In genomic region chr4:154160538-154161390, GRCm38 (mm10) we compare ENCODE assay signal across 8 mouse cellular contexts. TPM values are rescaled to one million over a fixed set of nuclear protein-coding genes. Genes with fewer than 3 reads are reported as not detected.
DNase-seq lines count a peak whose midpoint lies in the region; ATAC-seq and TF ChIP-seq lines count a peak whose summit lies in the region.

TSS of gene Tprgl (minus strand) at chr4:154160666.

- no peaks in the 10 kb centered on the region for H3K79me2 ChIP-seq in CH12.LX (replicated peaks; ENCODE audit: control insufficient read depth, extremely low read depth, insufficient read depth, poor library complexity, severe bottlenecking)

- H3K4me2 ChIP-seq in CH12.LX (ENCODE audit: insufficient read depth, low read depth, poor library complexity, severe bottlenecking), result peak within 1 kb of the TSS; percentile 62
- peak within 1 kb of the TSS; percentile 90 for H3K4me2 ChIP-seq in forebrain, embryonic 11.5 days (ENCODE audit: low read depth, low read length, severe bottlenecking)
- peak within 1 kb of the TSS; percentile 90 for H3K4me2 ChIP-seq in heart, embryonic 16.5 days (ENCODE audit: low read depth, low read length)
- peak within 1 kb of the TSS; percentile 92 for H3K4me2 ChIP-seq in liver, embryonic 15.5 days
- H3K4me2 ChIP-seq in neural tube, embryonic 12.5 days (replicated peaks), result peak within 1 kb of the TSS; percentile 91

- in situ Hi-C loops in CH12.LX (cut with MboI; ENCODE audit: low pct_ligation_motif_present, low pct_unique_long_range_greater_than_20kb, low sequenced_read_pairs), result no loop called here

- peak; percentile 94 for DNase-seq in CH12.LX (ENCODE audit: extremely low read depth)
- DNase-seq in c-Kit-positive CD71-positive TER-119-negative erythroid progenitor cells, embryonic 14.5 days (ENCODE audit: low read depth), result peak; percentile 88
- peak; percentile 98 for DNase-seq in forebrain, embryonic 11.5 days (ENCODE audit: low spot score)
- peak; percentile 98 for DNase-seq in kidney, postnatal 36 days
- peak; percentile 97 for DNase-seq in telencephalon, adult 2 months (ENCODE audit: low read depth, low spot score)

- peaks cover 33 to 36% of the 10 kb centered on the region in 2 experiments for H3K36me3 ChIP-seq in CH12.LX (replicated peaks in 1 of 2; ENCODE audit: control insufficient read depth in 1 of 2, insufficient read depth in 1 of 2, low read length in 1 of 2)
- peaks cover under 1% of the 10 kb centered on the region for H3K36me3 ChIP-seq in forebrain, embryonic 11.5 days (ENCODE audit: control insufficient read depth, insufficient read depth, low read length)
- peaks cover 28% of the 10 kb centered on the region for H3K36me3 ChIP-seq in heart, embryonic 16.5 days (ENCODE audit: control insufficient read depth, insufficient read depth)
- H3K36me3 ChIP-seq in liver, embryonic 15.5 days (replicated peaks), result peaks cover 32% of the 10 kb centered on the region
- peaks cover 31% of the 10 kb centered on the region for H3K36me3 ChIP-seq in neural tube, embryonic 12.5 days

- no peak for TF ChIP-seq EP300 in CH12.LX (IDR thresholded peaks at IDR 0.05; ENCODE audit: low read length)

- TF ChIP-seq POLR2A in CH12.LX (IDR thresholded peaks at IDR 0.05; ENCODE audit: low read depth, low read length), result peak; percentile 59; the same call in 1 of the 2 replicates

- TF ChIP-seq RAD21 in CH12.LX (IDR thresholded peaks at IDR 0.05; ENCODE audit: low read depth, low read length), result no peak

- dilution Hi-C loops in CH12.LX (cut with MboI; ENCODE audit: extremely low pct_ligation_motif_present, extremely low pct_unique_long_range_greater_than_20kb, low sequenced_read_pairs), result no loop called here

- H3K9ac ChIP-seq in CH12.LX (ENCODE audit: insufficient read depth, low read depth), result peak within 1 kb of the TSS; percentile 88
- peak within 1 kb of the TSS; percentile 72 for H3K9ac ChIP-seq in forebrain, embryonic 11.5 days (ENCODE audit: low read length)
- peak within 1 kb of the TSS; percentile 92 for H3K9ac ChIP-seq in heart, embryonic 16.5 days (ENCODE audit: low read length)
- H3K9ac ChIP-seq in liver, embryonic 15.5 days, result peak within 1 kb of the TSS; percentile 86
- peak within 1 kb of the TSS; percentile 76 for H3K9ac ChIP-seq in neural tube, embryonic 12.5 days

- under 1% methylated on average over 51 of the region's 75 CpGs for WGBS in forebrain, embryonic 11.5 days
- under 1% methylated on average over 71 of the region's 75 CpGs for whole genome bisulfite sequencing in heart, embryonic 16.5 days
- 1% methylated on average over 75 of the region's 75 CpGs for WGBS in liver, embryonic 15.5 days (ENCODE audit: insufficient replicate concordance)
- WGBS in neural tube, embryonic 12.5 days, result under 1% methylated on average over 75 of the region's 75 CpGs

- TF ChIP-seq CTCF in CH12.LX (conservative IDR thresholded peaks at IDR 0.05 in 1 of 2, IDR thresholded peaks at IDR 0.05 in 1 of 2; ENCODE audit: low read depth in 2 of 2, low read length in 2 of 2), result no peak

- H3K4me1 ChIP-seq in CH12.LX (ENCODE audit: control insufficient read depth in 1 of 2, insufficient read depth in 2 of 2), result peaks cover 13 to 26% of the 10 kb centered on the region in 2 experiments
- H3K4me1 ChIP-seq in forebrain, embryonic 11.5 days (replicated peaks; ENCODE audit: control insufficient read depth, insufficient read depth, low read length), result peaks cover 4% of the 10 kb centered on the region
- H3K4me1 ChIP-seq in heart, embryonic 16.5 days (ENCODE audit: control insufficient read depth, insufficient read depth, low read length), result peaks cover 14% of the 10 kb centered on the region
- peaks cover 52% of the 10 kb centered on the region for H3K4me1 ChIP-seq in liver, embryonic 15.5 days (replicated peaks)
- H3K4me1 ChIP-seq in neural tube, embryonic 12.5 days, result peaks cover 23% of the 10 kb centered on the region

- peaks cover 6% of the 10 kb centered on the region for H3K27me3 ChIP-seq in CH12.LX (replicated peaks)
- H3K27me3 ChIP-seq in forebrain, embryonic 11.5 days (ENCODE audit: control insufficient read depth, insufficient read depth, low read length), result no peaks in the 10 kb centered on the region
- H3K27me3 ChIP-seq in heart, embryonic 16.5 days (ENCODE audit: control insufficient read depth, insufficient read depth, low read length), result no peaks in the 10 kb centered on the region
- H3K27me3 ChIP-seq in liver, embryonic 15.5 days, result no peaks in the 10 kb centered on the region
- no peaks in the 10 kb centered on the region for H3K27me3 ChIP-seq in neural tube, embryonic 12.5 days (replicated peaks)

- peak; percentile 95 for ATAC-seq in forebrain, embryonic 11.5 days (replicated peaks; ENCODE audit: low FRiP score)
- ATAC-seq in heart, embryonic 16.5 days (replicated peaks; ENCODE audit: extremely low read depth, insufficient read depth, low FRiP score), result peak; percentile 95
- peak; percentile 93 for ATAC-seq in liver, embryonic 15.5 days (ENCODE audit: insufficient read depth)
- ATAC-seq in neural tube, embryonic 12.5 days (ENCODE audit: low FRiP score, low read depth), result peak; percentile 96

- H3K27ac ChIP-seq in CH12.LX (ENCODE audit: insufficient read depth, low read depth), result peak within 1 kb of the TSS; percentile 71
- H3K27ac ChIP-seq in forebrain, embryonic 11.5 days (ENCODE audit: low read depth, low read length), result no peak within 1 kb of the TSS
- peak within 1 kb of the TSS; percentile 80 for H3K27ac ChIP-seq in heart, embryonic 16.5 days (ENCODE audit: low read length)
- peak within 1 kb of the TSS; percentile 100 for H3K27ac ChIP-seq in liver, embryonic 15.5 days (replicated peaks)
- peak within 1 kb of the TSS; percentile 50; the same call in 1 of the 2 replicates for H3K27ac ChIP-seq in neural tube, embryonic 12.5 days

- no peaks in the 10 kb centered on the region for H3K9me3 ChIP-seq in CH12.LX (replicated peaks; ENCODE audit: low read length)
- no peaks in the 10 kb centered on the region for H3K9me3 ChIP-seq in forebrain, embryonic 11.5 days (ENCODE audit: control insufficient read depth, low read length)
- no peaks in the 10 kb centered on the region for H3K9me3 ChIP-seq in heart, embryonic 16.5 days (replicated peaks; ENCODE audit: control insufficient read depth, low read length)
- H3K9me3 ChIP-seq in liver, embryonic 15.5 days (replicated peaks), result no peaks in the 10 kb centered on the region
- H3K9me3 ChIP-seq in neural tube, embryonic 12.5 days, result no peaks in the 10 kb centered on the region

- peak within 1 kb of the TSS; percentile 70 to 100 (median 89) for H3K4me3 ChIP-seq in CH12.LX (replicated peaks in 1 of 3; ENCODE audit: low read depth in 2 of 3, low read length in 2 of 3, poor library complexity in 1 of 3)
- H3K4me3 ChIP-seq in forebrain, embryonic 11.5 days (ENCODE audit: low read depth, low read length), result peak within 1 kb of the TSS; percentile 87
- H3K4me3 ChIP-seq in heart, embryonic 16.5 days (ENCODE audit: low read length), result peak within 1 kb of the TSS; percentile 96
- H3K4me3 ChIP-seq in liver, embryonic 15.5 days (replicated peaks), result peak within 1 kb of the TSS; percentile 87
- H3K4me3 ChIP-seq in neural tube, embryonic 12.5 days, result peak within 1 kb of the TSS; percentile 89

TF ChIP-seq in CH12.LX, 34 proteins besides CTCF, POLR2A, EP300 and RAD21 (continues in another document):
- TF ChIP-seq NELFE (IDR thresholded peaks at IDR 0.05; ENCODE audit: low read depth, low read length), result peak; percentile 47; the same call in 1 of the 2 replicates
- no peak for TF ChIP-seq MAFK (IDR thresholded peaks at IDR 0.05; ENCODE audit: insufficient replicate concordance, low read length)
- no peak for TF ChIP-seq MEF2A (IDR thresholded peaks at IDR 0.05; ENCODE audit: borderline replicate concordance, low read depth, low read length)
- TF ChIP-seq KAT2A (IDR thresholded peaks at IDR 0.05; ENCODE audit: insufficient replicate concordance, low read length), result peak; percentile 70; the same call in 1 of the 2 replicates
- no peak for TF ChIP-seq UBTF (IDR thresholded peaks at IDR 0.05; ENCODE audit: low read depth, low read length)
- no peak for TF ChIP-seq ETS1 (conservative IDR thresholded peaks at IDR 0.05; ENCODE audit: low read depth, low read length)
- TF ChIP-seq MXI1 (IDR thresholded peaks at IDR 0.05; ENCODE audit: low read depth, low read length), result peak; percentile 92
- TF ChIP-seq ZMIZ1 (IDR thresholded peaks at IDR 0.05; ENCODE audit: low read depth, low read length), result 0 out of 2 replicates have a peak, but pooled peaks have one; percentile 16
- no peak for TF ChIP-seq USF1 (IDR thresholded peaks at IDR 0.05; ENCODE audit: low read depth, low read length)
- TF ChIP-seq ZC3H11A (IDR thresholded peaks at IDR 0.05; ENCODE audit: low read depth, low read length), result no peak
- TF ChIP-seq SMC3 (IDR thresholded peaks at IDR 0.05; ENCODE audit: low read depth, low read length), result no peak
- no peak for TF ChIP-seq USF2 (conservative IDR thresholded peaks at IDR 0.05; ENCODE audit: low read depth, low read length)
- 0 out of 2 replicates have a peak, but pooled peaks have one; percentile 38 for TF ChIP-seq MYC (IDR thresholded peaks at IDR 0.05; ENCODE audit: low read depth, low read length)
- peak; percentile 11; the same call in 1 of the 2 replicates for TF ChIP-seq NRF1 (IDR thresholded peaks at IDR 0.05; ENCODE audit: low read depth, low read length)
- no peak for TF ChIP-seq CHD1 (IDR thresholded peaks at IDR 0.05; ENCODE audit: low read depth, low read length)
- TF ChIP-seq MAZ (IDR thresholded peaks at IDR 0.05; ENCODE audit: low read depth, low read length), result 0 out of 2 replicates have a peak, but pooled peaks have one; percentile 48
- peak; percentile 99 for TF ChIP-seq SIN3A (IDR thresholded peaks at IDR 0.05; ENCODE audit: low read length)
- no peak for TF ChIP-seq ZKSCAN1 (IDR thresholded peaks at IDR 0.05; ENCODE audit: borderline replicate concordance, low read depth, low read length)
- 0 out of 2 replicates have a peak, but pooled peaks have one; percentile 18 for TF ChIP-seq TBP (conservative IDR thresholded peaks at IDR 0.05; ENCODE audit: low read depth, low read length)
- peak; percentile 85 for TF ChIP-seq CHD2 (IDR thresholded peaks at IDR 0.05; ENCODE audit: low read length)
- no peak for TF ChIP-seq JUN (IDR thresholded peaks at IDR 0.05; ENCODE audit: insufficient read depth, low read depth, low read length)
- TF ChIP-seq RCOR1 (conservative IDR thresholded peaks at IDR 0.05; ENCODE audit: low read depth, low read length), result no peak

RNA-seq across cellular contexts. Expression of gene Tprgl, which starts in this region (rescaled TPM):
- total RNA-seq in CH12.LX (2012; rRNA removed) (47.5 and 48.6 TPM in 2 replicates), CH12.LX (2014; rRNA removed) (64.1 and 64.5 TPM in 2 replicates)
- 62.5 and 67.8 TPM in 2 replicates for polyA plus RNA-seq in CH12.LX (2012; ENCODE audit: insufficient read length, low read depth)
- polyA plus RNA-seq in forebrain, embryonic 11.5 days (2014; fragmentation: Nextera tagmentation; extraction: Ambion mirVana), result 126 and 135 TPM in 2 replicates
- polyA plus RNA-seq in heart, embryonic 16.5 days (2015; fragmentation: Nextera tagmentation; extraction: Ambion mirVana), result 143 and 147 TPM in 2 replicates
- polyA plus RNA-seq in liver, embryonic 15.5 days (2015; fragmentation: Nextera tagmentation; extraction: Ambion mirVana), result 149 and 154 TPM in 2 replicates
- 154 and 158 TPM in 2 replicates for polyA plus RNA-seq in neural tube, embryonic 12.5 days (2016; fragmentation: Nextera tagmentation; extraction: Ambion mirVana)
